Mouse (Mus musculus) MEL (cell line): Measurements from ENCODE around the gene Efhd2. TPM values are rescaled to one million over a fixed set of nuclear protein-coding genes. Genes with fewer than 3 reads are reported as not detected.

Experiments used
- DNase-seq: peaks from one replicate; pipeline ENCODE4 v3.0.0; 2011; ENCODE audit warnings: low read depth, low spot score
- H3K27ac ChIP-seq: 2 replicates; pipeline ENCODE4 v1.5.1; 2012; ENCODE audit warnings: low read depth, mild to moderate bottlenecking, control low read depth, low read length, moderate library complexity; ENCODE audit not compliant: control insufficient read depth
- H3K27me3 ChIP-seq, 2 experiments: fragments of 150-350 bp in 1 of 2; sonication (generic) in 1 of 2; 2 replicates each; pipeline ENCODE4 v1.6.1; 2012; ENCODE audit warnings: low read length in 2 of 2, mild to moderate bottlenecking in 2 of 2, improper control_type of control experiment in 1 of 2, moderate library complexity in 1 of 2; ENCODE audit not compliant: insufficient read depth in 2 of 2, control insufficient read depth in 1 of 2
- H3K36me3 ChIP-seq, 2 experiments: 2 replicates each; pipeline ENCODE4 v1.6.1; 2012 to 2014; ENCODE audit warnings: low read length in 2 of 2, improper control_type of control experiment in 1 of 2, inconsistent platforms in 1 of 2, mild to moderate bottlenecking in 1 of 2; ENCODE audit not compliant: insufficient read depth in 2 of 2, control insufficient read depth in 1 of 2
- H3K4me1 ChIP-seq, 2 experiments: fragments of 150-350 bp in 1 of 2; sonication (generic) in 1 of 2; 2 replicates each; pipeline ENCODE4 v1.6.1; 2012; ENCODE audit warnings: low read length in 2 of 2, improper control_type of control experiment in 1 of 2, mild to moderate bottlenecking in 1 of 2; ENCODE audit not compliant: insufficient read depth in 2 of 2, control insufficient read depth in 1 of 2
- H3K4me3 ChIP-seq, 2 experiments: fragments of 150-350 bp in 1 of 2; sonication (generic) in 1 of 2; 2 replicates each; pipeline ENCODE4 v1.5.1; 2012; ENCODE audit warnings: low read depth in 2 of 2, low read length in 2 of 2, mild to moderate bottlenecking in 2 of 2, moderate library complexity in 2 of 2, control low read depth in 1 of 2, improper control_type of control experiment in 1 of 2; ENCODE audit not compliant: control insufficient read depth in 1 of 2, insufficient read depth in 1 of 2
- H3K79me2 ChIP-seq: 2 replicates; pipeline ENCODE4 v1.6.1; 2012; ENCODE audit warnings: mild to moderate bottlenecking, low read length, moderate library complexity; ENCODE audit not compliant: control insufficient read depth, poor library complexity, insufficient read depth
- H3K9ac ChIP-seq: 2 replicates; pipeline ENCODE4 v1.6.1; 2012; ENCODE audit warnings: low read depth, mild to moderate bottlenecking, control low read depth, low read length, moderate library complexity; ENCODE audit not compliant: control insufficient read depth, poor library complexity, severe bottlenecking
- H3K9me3 ChIP-seq: fragments of 150-350 bp; sonication (generic); replicated peaks from 2 replicates; pipeline ENCODE4 v1.6.1; 2012; ENCODE audit warnings: mild to moderate bottlenecking, low read length, improper control_type of control experiment, moderate library complexity; ENCODE audit not compliant: insufficient read depth
- CHD1 ChIP-seq: IDR thresholded peaks from 2 replicates; pipeline ENCODE4 v1.6.1; 2012; ENCODE audit warnings: low read depth, mild to moderate bottlenecking, inconsistent platforms, low read length, improper control_type of control experiment
- GABPA ChIP-seq: IDR thresholded peaks from 2 replicates; pipeline ENCODE4 v1.6.1; 2012; ENCODE audit warnings: low read depth, mild to moderate bottlenecking, inconsistent platforms, low read length, improper control_type of control experiment, moderate library complexity
- JUND ChIP-seq: IDR thresholded peaks from 2 replicates; pipeline ENCODE4 v1.6.1; 2011; ENCODE audit warnings: low read depth, mild to moderate bottlenecking, improper control_type of control experiment, low read length
- KAT2A ChIP-seq: conservative IDR thresholded peaks from 2 replicates; pipeline ENCODE4 v1.6.1; 2012; ENCODE audit warnings: low read depth, low read length, improper control_type of control experiment, inconsistent platforms
- MAFK ChIP-seq: IDR thresholded peaks from 2 replicates; pipeline ENCODE4 v1.6.1; 2011; ENCODE audit warnings: low read depth, mild to moderate bottlenecking, low read length, improper control_type of control experiment, borderline replicate concordance
- NELFE ChIP-seq: IDR thresholded peaks from 2 replicates; pipeline ENCODE4 v1.6.1; 2011; ENCODE audit warnings: low read depth, low read length, improper control_type of control experiment
- POLR2A ChIP-seq, 2 experiments: IDR thresholded peaks; 2 replicates each; pipeline ENCODE4 v1.6.1; 2011 to 2012; ENCODE audit warnings: low read length in 2 of 2, mild to moderate bottlenecking in 2 of 2, control low read depth in 1 of 2, improper control_type of control experiment in 1 of 2, low read depth in 1 of 2, moderate library complexity in 1 of 2; ENCODE audit not compliant: control insufficient read depth in 1 of 2, insufficient read depth in 1 of 2, poor library complexity in 1 of 2
- RCOR1 ChIP-seq: IDR thresholded peaks from 2 replicates; pipeline ENCODE4 v1.6.1; 2012; ENCODE audit warnings: low read depth, mild to moderate bottlenecking, inconsistent platforms, low read length, improper control_type of control experiment
- UBTF ChIP-seq: IDR thresholded peaks from 2 replicates; pipeline ENCODE4 v1.6.1; 2012; ENCODE audit warnings: low read depth, mild to moderate bottlenecking, inconsistent platforms, low read length, improper control_type of control experiment, moderate library complexity, borderline replicate concordance; ENCODE audit not compliant: insufficient read depth
- polyA plus RNA-seq, 2 experiments: library from polyadenylated mRNA; stranded (reverse) in 1 of 2; unstranded in 1 of 2; fragments of >175 nt in 1 of 2; fragments of >200 nt in 1 of 2; gene quantifications; 2 replicates each; pipeline versions ENCODE4 v1.2.1 to v1.2.4; 2012; ENCODE audit warnings: low replicate concordance in 2 of 2, low read depth in 1 of 2; ENCODE audit not compliant: insufficient read length in 2 of 2, insufficient read depth in 1 of 2, missing spikeins in 1 of 2
- total RNA-seq: library from RNA; depleted of rRNA; stranded (reverse); fragments of 300-350 nt; gene quantifications from 2 replicates; pipeline ENCODE4 v1.2.3, GENCODE M21; 2012

The Efhd2 gene
- total and polyA plus RNA-seq, 3 experiments: 32.4 to 79.1 TPM; not detected in 1

- TF ChIP-seq GABPA (no peak), CHD1 (no peak)
- no peak overlapping the region for H3K4me3 ChIP-seq
- H3K9ac ChIP-seq: no peak overlapping the region
- H3K27me3 ChIP-seq: no peaks in the 10 kb centered on the region
- DNase-seq: no peak
- no peak overlapping the region for H3K27ac ChIP-seq
- H3K36me3 ChIP-seq: no peaks in the 10 kb centered on the region
- no peaks in the 10 kb centered on the region for H3K4me1 ChIP-seq
- no peaks in the 10 kb centered on the region for H3K9me3 ChIP-seq
- H3K79me2 ChIP-seq: no peaks in the 10 kb centered on the region
Observed at GRCm38 (mm10) chr4:141901711-141902478, 27.2 kb upstream of the Efhd2 start.

- H3K4me1 ChIP-seq: no peaks in the 10 kb centered on the region
- TF ChIP-seq MAFK (no peak), POLR2A (IDR thresholded peaks at IDR 0.05; ENCODE audit: control insufficient read depth in 1 of 2, insufficient read depth in 1 of 2, low read depth in 1 of 2, low read length in 2 of 2, poor library complexity in 1 of 2) (no peak), KAT2A (no peak)
- H3K27ac ChIP-seq: no peak overlapping the region
- H3K79me2 ChIP-seq: no peaks in the 10 kb centered on the region
- no peak for DNase-seq
- H3K36me3 ChIP-seq: no peaks in the 10 kb centered on the region
- H3K9me3 ChIP-seq: no peaks in the 10 kb centered on the region
- no peak overlapping the region for H3K4me3 ChIP-seq
- H3K27me3 ChIP-seq: no peaks in the 10 kb centered on the region
- H3K9ac ChIP-seq: no peak overlapping the region
Observed at GRCm38 (mm10) chr4:141900421-141900820, 25.7 kb upstream of the Efhd2 start.

DNA sequence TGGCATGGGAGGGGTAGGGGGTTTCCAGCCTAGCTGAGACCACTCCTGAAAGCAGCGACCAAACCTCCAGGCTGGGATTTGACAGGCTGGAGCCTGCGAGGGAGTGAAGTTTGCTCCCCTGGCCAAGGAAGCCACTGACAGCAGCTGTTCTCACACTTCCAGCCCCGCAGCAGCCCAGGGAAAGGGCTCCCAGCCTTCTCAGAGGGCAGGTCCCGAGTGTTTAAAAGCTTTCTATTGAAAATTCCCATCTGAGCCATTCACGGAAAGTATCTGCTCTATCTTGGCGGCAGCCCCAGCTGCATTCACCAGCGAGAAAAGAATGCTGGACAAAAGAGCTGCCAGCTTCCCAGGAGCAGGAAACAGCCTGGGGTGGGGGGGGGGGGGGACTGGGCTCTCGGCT lies 25.2 kb upstream of the Efhd2 start:
- Histone ChIP-seq H3K79me2 (no peaks in the 10 kb centered on the region), H3K4me3 (no peak overlapping the region), H3K9ac (no peak overlapping the region), H3K4me1 (no peaks in the 10 kb centered on the region), H3K9me3 (no peaks in the 10 kb centered on the region), H3K36me3 (no peaks in the 10 kb centered on the region), H3K27me3 (no peaks in the 10 kb centered on the region), H3K27ac (no peak overlapping the region)
- TF ChIP-seq RCOR1: no peak
- no peak for TF ChIP-seq UBTF
- no peak for TF ChIP-seq NELFE
- TF ChIP-seq JUND: no peak
- no peak for DNase-seq
